Mouse (Mus musculus) left cerebral cortex, adult 18-20 months (tissue): ENCODE measurements at regions not wholly inside any gene's neighbourhood (a gene's known extent, or its start where the extent isn't known, plus 50 kb on each side); places are given as distances from the start of the nearest gene placed in this dataset.
"Not testable (repeated sequence)": the region's sequence is repeated elsewhere in the genome, so short reads cannot be mapped to it uniquely, and the experiment has no call there.

Experiments used
- DNase-seq, 2 experiments: peaks; one replicate each; pipeline ENCODE4 v3.0.0; 2021 to 2022; ENCODE audit warnings: low spot score in 2 of 2, mixed read lengths in 1 of 2

GRCm38 (mm10) chr4:3497392-3497791 is 312.2 kb upstream of the Vmn1r3 start:
- not testable (repeated sequence) for DNase-seq

- not testable (repeated sequence) for DNase-seq
These were observed 310.8 kb upstream of the Vmn1r3 start for GRCm38 (mm10) chr4:3495987-3496386.

GRCm38 (mm10) chr4:3494123-3494681 is 309.0 kb upstream of the Vmn1r3 start:
- DNase-seq: not testable (repeated sequence)

GRCm38 (mm10) chr4:3490901-3491300 is 305.7 kb upstream of the Vmn1r3 start:
- DNase-seq: not testable (repeated sequence)

- no peak for DNase-seq
These were observed 296.9 kb upstream of the Vmn1r3 start for GRCm38 (mm10) chr4:3482092-3482491.

- no peak for DNase-seq
These were observed 271.6 kb upstream of the Vmn1r3 start for GRCm38 (mm10) chr4:3456773-3457172.

- not testable (repeated sequence) for DNase-seq
These were observed 252.2 kb upstream of the Vmn1r3 start for GRCm38 (mm10) chr4:3437380-3437779.

- DNase-seq: no peak
These were observed 242.8 kb upstream of the Vmn1r3 start for GRCm38 (mm10) chr4:3427968-3428367.

GRCm38 (mm10) chr4:3419920-3420499 is 234.9 kb upstream of the Vmn1r3 start:
- DNase-seq: peak; percentile 40 to 57

GRCm38 (mm10) chr4:3416670-3417069 is 231.5 kb upstream of the Vmn1r3 start:
- no peak for DNase-seq

GRCm38 (mm10) chr4:3414442-3415022 is 229.4 kb upstream of the Vmn1r3 start:
- DNase-seq: not testable (repeated sequence)

- DNase-seq: no peak
These were observed 228.6 kb upstream of the Vmn1r3 start for GRCm38 (mm10) chr4:3413493-3414441.

- not testable (repeated sequence) for DNase-seq
These were observed 227.2 kb upstream of the Vmn1r3 start for GRCm38 (mm10) chr4:3412323-3412722.

GRCm38 (mm10) chr4:3402856-3403255 is 217.7 kb upstream of the Vmn1r3 start:
- DNase-seq: not testable (repeated sequence)

GRCm38 (mm10) chr4:3401766-3402165 is 216.6 kb upstream of the Vmn1r3 start:
- not testable (repeated sequence) for DNase-seq

- not testable (repeated sequence) for DNase-seq
These were observed 206.4 kb upstream of the Vmn1r3 start for GRCm38 (mm10) chr4:3391579-3391978.

- DNase-seq: not testable (repeated sequence)
These were observed 188.0 kb upstream of the Vmn1r3 start for GRCm38 (mm10) chr4:3373027-3373763.

GRCm38 (mm10) chr4:3368021-3368420 is 182.9 kb upstream of the Vmn1r3 start:
- DNase-seq: not testable (repeated sequence)

GRCm38 (mm10) chr4:3343443-3343842 is 158.3 kb upstream of the Vmn1r3 start:
- DNase-seq: not testable (repeated sequence)

- DNase-seq: not testable (repeated sequence)
These were observed 157.5 kb upstream of the Vmn1r3 start for GRCm38 (mm10) chr4:3342696-3343095.

- not testable (repeated sequence) for DNase-seq
These were observed 157.0 kb upstream of the Vmn1r3 start for GRCm38 (mm10) chr4:3342165-3342564.
